Mouse (Mus musculus): ENCODE results near the gene Gm45799. TPM values are rescaled to one million over a fixed set of nuclear protein-coding genes. Genes with fewer than 3 reads are reported as not detected.

Gene Gm45799
- polyA plus RNA-seq, 1 experiment = 276 TPM

DNA sequence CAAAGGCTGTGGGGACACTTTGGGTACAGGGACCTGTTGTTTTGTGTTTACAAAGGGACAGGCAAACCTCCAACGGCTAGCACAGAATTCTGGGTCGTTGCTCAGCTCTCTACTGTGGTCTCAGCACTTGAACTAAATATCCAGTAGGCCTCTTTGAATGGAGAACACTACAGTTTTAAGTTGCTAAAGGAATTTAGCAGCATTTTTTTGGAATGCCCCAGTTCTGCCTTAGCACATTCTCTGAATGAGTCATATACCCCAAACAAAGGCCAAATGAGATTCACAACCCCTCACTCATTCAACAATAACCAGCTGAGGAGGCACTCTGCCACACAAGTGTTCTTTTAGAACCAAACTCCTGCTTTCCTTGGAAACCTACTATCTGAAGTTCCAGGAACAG lies 81.6 kb downstream of the Gm45799 start:
- Histone ChIP-seq H3K4me1 (peaks cover 56% of the 10 kb centered on the region), H3K4me3 (replicated peaks) (no peak overlapping the region), H3K9me3 (no peaks in the 10 kb centered on the region), H3K36me3 (replicated peaks; ENCODE audit: low read length) (peaks cover 29% of the 10 kb centered on the region), H3K27me3 (replicated peaks) (no peaks in the 10 kb centered on the region)
- no peak for TF ChIP-seq FLI1 (IDR thresholded peaks at IDR 0.05; ENCODE audit: low read length)
- no peak for TF ChIP-seq GATA1 (IDR thresholded peaks at IDR 0.05; ENCODE audit: borderline replicate concordance, low read length)

DNA sequence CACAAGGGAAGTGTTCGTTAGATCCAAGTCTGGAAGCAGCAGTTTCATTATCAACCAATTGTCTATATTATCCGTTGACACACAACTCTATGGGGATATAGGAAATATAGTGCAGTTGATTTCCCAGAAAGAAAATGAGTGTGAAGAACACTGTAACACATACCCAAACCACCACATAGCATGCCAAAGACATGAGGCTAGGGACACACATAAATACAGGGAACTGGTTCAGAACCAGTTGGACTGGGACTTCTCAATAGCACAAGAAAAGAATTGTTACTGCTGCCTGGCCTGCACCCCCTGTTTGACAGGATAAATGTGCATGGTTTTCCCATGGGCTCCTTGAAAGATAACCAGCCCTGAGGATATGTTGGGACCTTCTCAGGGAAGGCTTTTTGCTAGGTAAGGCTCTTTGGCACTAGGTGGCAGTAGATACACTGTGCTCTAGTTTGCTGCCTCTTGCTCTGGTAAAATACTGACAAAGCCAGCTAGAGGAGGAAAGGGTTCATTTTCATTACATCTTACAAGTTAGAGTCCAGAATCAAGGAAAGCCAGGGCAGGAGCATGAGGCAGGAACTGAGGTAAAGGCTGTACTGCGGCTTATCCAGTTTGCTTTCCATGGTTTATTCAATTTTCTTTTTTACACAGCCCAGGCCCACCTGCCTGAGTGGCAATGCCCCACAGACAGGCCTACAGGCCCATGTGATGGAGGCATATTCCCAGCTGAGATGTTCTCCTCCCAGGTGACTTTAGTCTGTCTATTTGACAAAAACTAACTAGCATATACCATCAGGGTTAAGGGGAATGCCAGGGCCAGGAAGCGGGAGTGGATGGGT lies 86.0 kb downstream of the Gm45799 start:
- TF ChIP-seq FLI1 (IDR thresholded peaks at IDR 0.05; ENCODE audit: low read length) = no peak
- no peak for TF ChIP-seq GATA1 (IDR thresholded peaks at IDR 0.05; ENCODE audit: borderline replicate concordance, low read length)
- Histone ChIP-seq H3K4me1 (peaks cover 97% of the 10 kb centered on the region), H3K4me3 (replicated peaks) (peak overlapping the region; percentile 72), H3K27me3 (replicated peaks) (no peaks in the 10 kb centered on the region), H3K9me3 (no peaks in the 10 kb centered on the region), H3K36me3 (replicated peaks; ENCODE audit: low read length) (peaks cover 40% of the 10 kb centered on the region)

DNA sequence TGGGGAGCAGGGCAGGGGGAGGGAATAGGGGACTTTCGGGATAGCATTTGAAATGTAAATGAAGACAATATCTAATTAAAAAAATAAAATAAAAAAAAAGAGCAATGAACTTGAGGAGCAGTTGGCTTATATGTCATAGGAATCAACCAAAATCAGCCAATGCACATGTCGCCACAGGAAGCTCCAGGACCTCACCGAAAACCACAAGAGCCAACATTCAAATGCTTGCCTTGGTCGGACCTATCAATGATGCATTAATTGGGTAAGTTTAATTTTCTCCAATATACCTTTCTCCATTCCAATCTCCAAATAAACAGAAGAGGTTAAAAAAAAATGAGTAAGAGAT lies 86.6 kb downstream of the Gm45799 start:
- peaks cover 40% of the 10 kb centered on the region for H3K36me3 ChIP-seq (replicated peaks; ENCODE audit: low read length)
- no peak overlapping the region for H3K4me3 ChIP-seq (replicated peaks)
- no peaks in the 10 kb centered on the region for H3K9me3 ChIP-seq
- H3K4me1 ChIP-seq = peaks cover 97% of the 10 kb centered on the region
- TF ChIP-seq FLI1 (IDR thresholded peaks at IDR 0.05; ENCODE audit: low read length) (no peak), GATA1 (IDR thresholded peaks at IDR 0.05; ENCODE audit: borderline replicate concordance, low read length) (no peak)
- H3K27me3 ChIP-seq (replicated peaks) = no peaks in the 10 kb centered on the region

DNA sequence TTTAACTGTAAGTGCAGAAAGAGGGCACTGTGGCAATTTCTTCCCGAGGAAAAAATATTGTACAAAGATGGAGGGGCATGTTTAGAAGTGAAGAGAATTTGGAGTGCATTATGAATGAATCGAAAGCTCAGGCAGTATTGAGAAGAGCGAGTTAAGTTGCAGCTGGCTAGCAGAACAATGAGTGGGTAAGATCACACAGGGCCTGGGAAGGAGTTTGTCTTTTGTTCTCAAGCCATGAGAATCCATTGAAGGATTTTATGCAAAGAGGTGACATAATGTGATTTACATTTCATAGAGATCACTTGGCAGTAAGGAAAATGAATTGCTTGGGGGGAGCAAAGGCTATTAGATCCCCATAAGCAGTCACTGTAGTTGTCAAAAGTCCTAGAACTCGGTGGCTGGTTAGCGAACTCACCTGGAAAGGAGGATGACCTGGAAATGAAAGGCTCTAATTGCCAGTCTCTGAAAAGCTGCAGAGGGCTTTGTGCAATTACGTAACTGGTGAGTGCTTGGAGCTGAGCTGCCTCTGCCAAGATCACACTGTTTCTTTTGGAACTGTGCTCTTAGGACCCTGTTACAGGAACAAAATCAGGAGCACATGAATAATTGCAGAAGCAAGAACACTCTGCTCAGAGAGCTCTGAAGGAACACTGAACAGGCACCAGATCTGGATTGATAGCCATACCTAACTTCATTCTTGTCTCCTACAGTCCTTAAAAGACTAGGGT lies 88.5 kb downstream of the Gm45799 start:
- no peak for TF ChIP-seq GATA1 (IDR thresholded peaks at IDR 0.05; ENCODE audit: borderline replicate concordance, low read length)
- Histone ChIP-seq H3K9me3 (no peaks in the 10 kb centered on the region), H3K36me3 (replicated peaks; ENCODE audit: low read length) (peaks cover 55% of the 10 kb centered on the region), H3K4me3 (replicated peaks) (no peak overlapping the region), H3K27me3 (replicated peaks) (no peaks in the 10 kb centered on the region), H3K4me1 (peaks cover 93% of the 10 kb centered on the region)

DNA sequence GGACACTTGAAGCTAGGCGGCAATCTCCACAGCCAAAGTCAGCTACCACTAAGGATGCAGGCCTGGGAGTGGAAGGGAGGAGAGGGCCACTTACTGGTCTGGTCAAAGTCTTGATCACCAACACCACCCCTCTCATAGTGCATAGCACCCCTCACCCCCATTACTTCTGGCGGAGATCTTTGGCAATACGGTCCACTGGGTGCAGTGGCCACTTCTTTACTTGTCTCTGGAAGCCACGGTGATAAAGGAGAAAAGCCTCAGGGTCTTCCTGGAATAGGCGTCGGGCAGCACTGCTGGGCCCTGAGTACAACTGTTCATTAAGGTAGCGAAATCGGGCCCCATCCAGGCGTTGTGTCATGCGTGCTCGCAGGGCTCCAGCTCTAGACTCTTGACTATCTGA lies 93.5 kb downstream of the Gm45799 start:
- Histone ChIP-seq H3K4me3 (replicated peaks) (no peak overlapping the region), H3K4me1 (peaks cover 69% of the 10 kb centered on the region), H3K27me3 (replicated peaks) (no peaks in the 10 kb centered on the region), H3K9me3 (no peaks in the 10 kb centered on the region), H3K36me3 (replicated peaks; ENCODE audit: low read length) (peaks cover 71% of the 10 kb centered on the region)
- TF ChIP-seq FLI1 (IDR thresholded peaks at IDR 0.05; ENCODE audit: low read length) = no peak
- TF ChIP-seq GATA1 (IDR thresholded peaks at IDR 0.05; ENCODE audit: borderline replicate concordance, low read length) = no peak

Other genes with a start within 250 kb of the Gm45799 start
- 32.3 and 36.7 TPM in 2 replicates for gene Fam160a2, start 240.5 kb upstream of the Gm45799 start, polyA plus RNA-seq (2012; ENCODE audit: insufficient read depth, low replicate concordance)
- gene Cnga4, start 236.0 kb upstream of the Gm45799 start, polyA plus RNA-seq (2012; ENCODE audit: insufficient read depth, low replicate concordance) = not detected in 2 replicates
- not detected in 2 replicates for gene Cckbr, start 214.8 kb upstream of the Gm45799 start, polyA plus RNA-seq (2012; ENCODE audit: insufficient read depth, low replicate concordance)
- gene Cavin3, start 158.3 kb upstream of the Gm45799 start, polyA plus RNA-seq (2012; ENCODE audit: insufficient read depth, low replicate concordance) = 1.0 TPM in 1 of 2 replicates, not detected in the other
- gene Smpd1, start 86.2 kb upstream of the Gm45799 start, polyA plus RNA-seq (2012; ENCODE audit: insufficient read depth, low replicate concordance) = 33.2 and 48.4 TPM in 2 replicates
- gene Apbb1, start 58.9 kb upstream of the Gm45799 start, polyA plus RNA-seq (2012; ENCODE audit: insufficient read depth, low replicate concordance) = 4.3 and 6.3 TPM in 2 replicates
- not detected in 2 replicates for gene Hpx, start 40.4 kb upstream of the Gm45799 start, polyA plus RNA-seq (2012; ENCODE audit: insufficient read depth, low replicate concordance)
- gene Trim3, start 7.0 kb upstream of the Gm45799 start, polyA plus RNA-seq (2012; ENCODE audit: insufficient read depth, low replicate concordance) = 5.4 and 7.3 TPM in 2 replicates
- gene Timm10b, start 496 bp upstream of the Gm45799 start, polyA plus RNA-seq (2012; ENCODE audit: insufficient read depth, low replicate concordance) = 588 and 794 TPM in 2 replicates
- 18.8 and 50.9 TPM in 2 replicates for gene Arfip2, start 136 bp upstream of the Gm45799 start, polyA plus RNA-seq (2012; ENCODE audit: insufficient read depth, low replicate concordance)
- 0.63 TPM in 1 of 2 replicates, not detected in the other for gene Dnhd1, start 10.3 kb downstream of the Gm45799 start, polyA plus RNA-seq (2012; ENCODE audit: insufficient read depth, low replicate concordance)
- 241 and 315 TPM in 2 replicates for gene Ilk, start 96.0 kb downstream of the Gm45799 start, polyA plus RNA-seq (2012; ENCODE audit: insufficient read depth, low replicate concordance)
- gene Rrp8, start 96.8 kb downstream of the Gm45799 start, polyA plus RNA-seq (2012; ENCODE audit: insufficient read depth, low replicate concordance) = 20.7 and 32.3 TPM in 2 replicates
- gene Taf10, start 103.8 kb downstream of the Gm45799 start, polyA plus RNA-seq (2012; ENCODE audit: insufficient read depth, low replicate concordance) = 411 and 429 TPM in 2 replicates
- gene Tpp1, start 111.7 kb downstream of the Gm45799 start, polyA plus RNA-seq (2012; ENCODE audit: insufficient read depth, low replicate concordance) = 37.7 and 43.0 TPM in 2 replicates
- 0.27 and 0.74 TPM in 2 replicates for gene Dchs1, start 147.1 kb downstream of the Gm45799 start, polyA plus RNA-seq (2012; ENCODE audit: insufficient read depth, low replicate concordance)
- gene Mrpl17, start 170.5 kb downstream of the Gm45799 start, polyA plus RNA-seq (2012; ENCODE audit: insufficient read depth, low replicate concordance) = 274 and 553 TPM in 2 replicates

All from megakaryocyte, embryonic 14.5 days (primary cell).